Mouse (Mus musculus) limb, embryonic 11.5 days (tissue): ENCODE results near the gene Jag2. TPM values are rescaled to one million over a fixed set of nuclear protein-coding genes. Genes with fewer than 3 reads are reported as not detected.

Experiments
- microRNA-seq: library from miRNA; unstranded; fragments of <30 nt; microRNA quantifications from one replicate; pipeline ENCODE4, GENCODE M21; 2016
- polyA plus RNA-seq: library from polyadenylated mRNA; unstranded; fragments of >200 nt; fragmentation: Nextera tagmentation; extraction: Ambion mirVana; gene quantifications from 2 replicates; pipeline ENCODE4 v1.2.1, GENCODE M21; 2014

Gene Jag2
- polyA plus RNA-seq, 1 experiment from 2014 or later = 4.7 TPM

Small RNA genes within 50 kb of the gene (microRNA-seq; reads per million reads assigned to microRNA genes)
- not detected for gene Mir6941

Other genes starting within 250 kb of the Jag2 start
- 9.5 and 9.6 TPM in 2 replicates for gene Cep170b, start 209.3 kb downstream of the Jag2 start, polyA plus RNA-seq
- 2.8 TPM in 2 replicates for gene Pld4, start 169.1 kb downstream of the Jag2 start, polyA plus RNA-seq
- gene Ahnak2, start 127.1 kb downstream of the Jag2 start, polyA plus RNA-seq = 0.17 and 0.40 TPM in 2 replicates
- gene Clba1, start 120.8 kb downstream of the Jag2 start, polyA plus RNA-seq = 7.0 and 7.6 TPM in 2 replicates
- gene Cdca4, start 100.4 kb downstream of the Jag2 start, polyA plus RNA-seq = 180 and 189 TPM in 2 replicates
- gene Gpr132, start 61.5 kb downstream of the Jag2 start, polyA plus RNA-seq = not detected in 2 replicates
- gene Nudt14, start 12.3 kb upstream of the Jag2 start, polyA plus RNA-seq = 87.9 and 90.1 TPM in 2 replicates
- 26.4 and 27.4 TPM in 2 replicates for gene Btbd6, start 46.7 kb upstream of the Jag2 start, polyA plus RNA-seq
- gene Brf1, start 70.9 kb upstream of the Jag2 start, polyA plus RNA-seq = 58.8 and 63.0 TPM in 2 replicates
- gene Pacs2, start 84.7 kb upstream of the Jag2 start, polyA plus RNA-seq = 11.7 and 13.5 TPM in 2 replicates
- 0.21 TPM in 1 of 2 replicates, not detected in the other for gene Tex22, start 144.7 kb upstream of the Jag2 start, polyA plus RNA-seq
- gene Mta1, start 168.5 kb upstream of the Jag2 start, polyA plus RNA-seq = 24.2 and 26.4 TPM in 2 replicates
- 49.7 and 53.8 TPM in 2 replicates for gene Crip2, start 210.5 kb upstream of the Jag2 start, polyA plus RNA-seq
- 56.2 and 62.8 TPM in 2 replicates for gene Crip1, start 216.5 kb upstream of the Jag2 start, polyA plus RNA-seq
- 39.9 and 41.3 TPM in 2 replicates for gene Tedc1, start 226.6 kb upstream of the Jag2 start, polyA plus RNA-seq